Mouse (Mus musculus): ENCODE measurements at regions not wholly inside any gene's neighbourhood (a gene's known extent, or its start where the extent isn't known, plus 50 kb on each side); places are given as distances from the start of the nearest gene placed in this dataset.
"Not testable (repeated sequence)": the region's sequence is repeated elsewhere in the genome, so short reads cannot be mapped to it uniquely, and the experiment has no call there.

DNA sequence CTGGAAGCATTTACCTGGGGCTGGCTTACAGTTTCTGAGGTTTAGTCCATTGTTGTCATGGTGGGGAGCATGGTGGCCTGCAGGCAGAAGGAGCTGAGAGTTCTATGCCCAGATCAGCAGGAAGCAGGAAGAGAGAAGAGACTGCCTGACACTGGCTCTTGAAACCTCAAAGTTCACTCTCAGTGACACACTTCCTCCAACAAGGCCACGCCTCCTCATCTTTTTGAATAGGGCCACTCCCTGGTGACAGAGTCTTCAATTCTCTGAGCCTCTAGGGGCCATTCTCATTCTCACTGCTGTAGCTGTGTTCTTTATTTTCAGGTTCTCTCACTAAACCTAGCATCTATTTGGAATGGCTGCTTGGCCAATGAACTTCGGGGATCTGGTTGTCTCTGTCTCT is 113.2 kb upstream of the Supt20 start:
- Histone ChIP-seq H3K36me3 (no peaks in the 10 kb centered on the region), H3K27ac (ENCODE audit: poor library complexity, severe bottlenecking) (no peak overlapping the region), H3K4me2 (no peak overlapping the region), H3K4me1 (replicated peaks) (no peaks in the 10 kb centered on the region), H3K27me3 (replicated peaks) (no peaks in the 10 kb centered on the region), H3K4me3 (no peak overlapping the region), H3K9ac (no peak overlapping the region), H3K9me3 (replicated peaks) (peaks cover 3% of the 10 kb centered on the region)
- no peak for ATAC-seq (ENCODE audit: insufficient number of reproducible peaks, low FRiP score)
- WGBS: 91% methylated on average over 2 of the region's 2 CpGs

DNA sequence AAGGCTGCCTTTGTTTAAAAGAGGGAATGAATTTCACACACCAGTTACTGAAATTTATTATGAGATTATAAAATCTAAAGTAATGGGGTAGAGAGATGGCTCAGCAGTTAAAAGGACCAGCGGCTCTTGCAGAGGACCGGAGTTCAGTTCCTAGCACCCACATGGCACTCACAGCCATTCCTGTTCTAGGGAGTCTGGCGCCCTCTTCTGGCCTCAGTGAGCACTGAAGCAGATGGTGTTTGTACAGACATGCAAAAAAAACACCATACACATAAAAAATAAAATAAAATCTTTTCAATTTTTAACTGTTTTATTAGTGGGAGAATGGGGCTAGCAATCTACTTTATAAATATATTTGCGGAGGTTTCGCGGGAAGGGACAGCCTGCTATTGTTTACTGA is 112.3 kb upstream of the Supt20 start:
- no peak overlapping the region for H3K4me3 ChIP-seq
- no peaks in the 10 kb centered on the region for H3K27me3 ChIP-seq (replicated peaks)
- 86% methylated on average over 6 of the region's 6 CpGs for WGBS
- peaks cover 3% of the 10 kb centered on the region for H3K9me3 ChIP-seq (replicated peaks)
- H3K27ac ChIP-seq (ENCODE audit: poor library complexity, severe bottlenecking): no peak overlapping the region
- no peaks in the 10 kb centered on the region for H3K36me3 ChIP-seq
- no peak overlapping the region for H3K4me2 ChIP-seq
- no peak for ATAC-seq (ENCODE audit: insufficient number of reproducible peaks, low FRiP score)
- no peak overlapping the region for H3K9ac ChIP-seq
- H3K4me1 ChIP-seq (replicated peaks): no peaks in the 10 kb centered on the region

DNA sequence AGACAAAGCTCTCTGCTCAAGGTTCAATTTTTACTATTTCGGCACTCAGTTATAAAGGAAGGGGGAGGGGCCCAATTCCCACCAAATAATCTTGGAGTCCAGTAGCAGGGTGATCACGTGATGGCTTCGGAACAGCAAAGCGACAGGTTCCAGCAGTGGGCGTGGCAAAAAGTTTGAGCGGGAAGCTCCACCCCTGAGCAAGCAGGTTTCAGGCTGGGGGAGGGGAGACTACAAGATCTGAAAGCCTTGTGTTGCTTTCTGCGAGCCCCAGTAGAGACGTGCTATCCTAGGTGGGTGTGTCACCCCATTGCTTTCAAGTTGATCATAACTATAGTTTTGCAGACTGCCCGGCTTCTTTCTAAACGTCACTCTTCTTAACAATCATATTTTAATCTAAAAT is 106.8 kb upstream of the Supt20 start:
- not testable (repeated sequence) for H3K4me2 ChIP-seq; H3K4me1 ChIP-seq (replicated peaks); H3K27ac ChIP-seq (ENCODE audit: poor library complexity, severe bottlenecking); H3K9ac ChIP-seq; H3K9me3 ChIP-seq (replicated peaks); H3K36me3 ChIP-seq; H3K4me3 ChIP-seq; H3K27me3 ChIP-seq (replicated peaks); ATAC-seq (ENCODE audit: insufficient number of reproducible peaks, low FRiP score)
- 82% methylated on average over 10 of the region's 10 CpGs for WGBS

DNA sequence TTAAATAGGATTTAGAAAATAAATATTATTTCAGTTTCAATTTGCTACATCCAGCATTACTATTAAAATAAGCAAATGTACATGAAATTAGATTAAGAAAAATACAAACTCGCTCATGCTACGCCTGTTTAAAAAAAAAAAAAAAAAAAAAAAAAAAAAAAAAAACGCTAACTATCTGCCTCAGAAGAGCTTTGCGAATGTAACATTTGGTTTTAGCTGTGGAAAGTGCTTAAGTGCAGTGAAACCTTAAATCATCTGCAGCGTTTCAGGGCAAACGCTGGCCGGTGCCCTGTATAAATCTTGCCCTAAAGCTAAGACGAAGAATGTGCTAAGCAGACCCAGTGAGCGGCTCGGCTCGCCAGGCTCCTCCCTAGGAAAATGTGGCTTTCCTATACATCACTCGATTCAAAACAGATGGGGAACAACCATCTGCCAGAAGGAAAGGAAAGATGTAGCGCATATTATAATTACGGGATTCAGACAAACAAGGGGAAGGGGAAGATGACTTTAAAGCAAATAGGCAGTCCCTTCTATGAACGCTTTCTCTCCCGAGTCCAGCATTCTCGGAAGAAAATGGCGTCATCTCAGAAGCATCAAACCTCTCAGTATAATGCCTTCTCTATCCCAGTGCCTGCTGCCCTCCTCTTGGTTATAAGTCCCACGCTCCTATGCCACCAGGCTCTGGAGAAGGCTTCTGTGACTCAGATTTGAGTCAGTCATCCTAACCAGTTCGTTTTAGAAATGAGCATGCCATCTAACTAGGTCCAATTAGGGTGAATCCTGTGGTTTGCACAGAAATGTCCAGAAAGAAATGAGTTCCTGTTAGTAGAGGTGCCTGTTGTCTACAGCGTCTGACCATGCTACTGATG is 105.2 kb upstream of the Supt20 start:
- no peak for ATAC-seq (ENCODE audit: insufficient number of reproducible peaks, low FRiP score)
- 0 out of 2 replicates have a peak, but pooled peaks cover 2% of the 10 kb centered on the region for H3K9me3 ChIP-seq (replicated peaks)
- H3K27ac ChIP-seq (ENCODE audit: poor library complexity, severe bottlenecking): no peak overlapping the region
- 80% methylated on average over 21 of the region's 21 CpGs for WGBS
- no peak overlapping the region for H3K4me2 ChIP-seq
- H3K4me1 ChIP-seq (replicated peaks): 0 out of 2 replicates have a peak, but pooled peaks cover 1% of the 10 kb centered on the region
- no peak overlapping the region for H3K4me3 ChIP-seq
- no peaks in the 10 kb centered on the region for H3K27me3 ChIP-seq (replicated peaks)
- no peaks in the 10 kb centered on the region for H3K36me3 ChIP-seq
- no peak overlapping the region for H3K9ac ChIP-seq

DNA sequence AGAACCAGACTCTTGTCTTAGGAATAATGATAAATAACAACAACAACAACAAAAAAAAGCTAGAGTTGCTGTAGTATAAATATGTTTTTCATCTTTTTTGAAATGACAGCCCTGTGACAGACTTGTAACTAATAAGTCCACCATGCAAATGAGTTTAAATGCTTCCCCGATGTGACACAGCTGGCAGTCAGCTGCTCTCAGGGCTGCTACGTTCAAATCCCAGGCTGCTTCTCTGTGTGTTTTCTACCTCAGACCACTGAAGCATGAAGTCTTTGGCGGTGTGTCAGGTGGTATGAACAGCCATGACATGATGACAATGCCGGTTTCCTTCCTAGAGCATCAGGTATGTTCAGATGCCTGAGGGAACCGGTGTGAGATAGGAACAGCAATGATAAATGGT is 104.4 kb upstream of the Supt20 start:
- 0 out of 2 replicates have a peak, but pooled peaks cover 2% of the 10 kb centered on the region for H3K9me3 ChIP-seq (replicated peaks)
- H3K4me1 ChIP-seq (replicated peaks): peaks cover 8% of the 10 kb centered on the region; the same call in 1 of the 2 replicates
- no peak for ATAC-seq (ENCODE audit: insufficient number of reproducible peaks, low FRiP score)
- H3K36me3 ChIP-seq: no peaks in the 10 kb centered on the region
- no peak overlapping the region for H3K4me2 ChIP-seq
- no peak overlapping the region for H3K27ac ChIP-seq (ENCODE audit: poor library complexity, severe bottlenecking)
- H3K4me3 ChIP-seq: no peak overlapping the region
- no peak overlapping the region for H3K9ac ChIP-seq
- 80% methylated on average over 5 of the region's 5 CpGs for WGBS
- no peaks in the 10 kb centered on the region for H3K27me3 ChIP-seq (replicated peaks)

DNA sequence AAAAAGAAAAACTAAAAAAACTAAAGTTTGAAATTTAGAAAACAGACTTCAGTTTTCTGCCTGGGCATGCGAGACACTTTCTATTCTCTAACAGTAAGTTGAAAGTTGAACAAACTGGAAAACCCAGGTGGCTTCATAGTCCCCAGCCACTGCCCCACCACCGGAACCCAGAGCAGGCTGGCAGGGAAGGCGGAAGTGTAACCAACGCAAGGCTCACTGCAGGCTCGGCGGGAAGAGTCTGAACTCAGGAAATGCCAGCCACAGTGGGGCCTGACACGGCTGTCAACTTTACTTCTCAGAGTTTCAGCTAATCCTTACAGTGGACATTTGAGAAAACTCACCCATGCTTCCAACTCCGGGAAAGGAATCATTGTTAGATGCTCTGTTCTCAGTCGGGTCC is 102.6 kb upstream of the Supt20 start:
- Histone ChIP-seq H3K4me1 (replicated peaks) (peaks cover 8% of the 10 kb centered on the region; the same call in 1 of the 2 replicates), H3K27ac (ENCODE audit: poor library complexity, severe bottlenecking) (no peak overlapping the region), H3K27me3 (replicated peaks) (no peaks in the 10 kb centered on the region), H3K4me2 (no peak overlapping the region), H3K9ac (no peak overlapping the region), H3K4me3 (no peak overlapping the region), H3K36me3 (no peaks in the 10 kb centered on the region), H3K9me3 (replicated peaks) (peaks cover 7% of the 10 kb centered on the region; the same call in 1 of the 2 replicates)
- no peak for ATAC-seq (ENCODE audit: insufficient number of reproducible peaks, low FRiP score)
- 72% methylated on average over 9 of the region's 9 CpGs for WGBS

DNA sequence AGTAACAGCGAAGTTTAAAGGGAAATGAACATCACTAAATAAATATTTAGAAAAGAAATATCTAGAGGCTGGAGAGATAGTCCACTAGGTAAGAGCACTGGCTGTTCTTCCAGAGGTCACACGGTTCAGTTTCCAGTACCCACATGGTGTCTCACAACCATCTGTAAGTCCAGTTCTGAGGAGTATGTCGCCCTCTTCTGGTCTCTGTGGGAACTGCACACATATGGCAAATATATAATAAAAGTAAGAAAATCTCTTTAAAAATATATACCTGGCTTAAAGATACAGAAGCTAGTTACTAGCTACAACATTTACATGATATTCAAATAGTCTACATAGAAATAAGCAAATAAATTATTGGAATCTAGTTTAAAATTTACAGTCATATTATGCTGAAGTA is 101.4 kb upstream of the Supt20 start:
- Histone ChIP-seq H3K9ac (no peak overlapping the region), H3K4me2 (no peak overlapping the region), H3K4me3 (no peak overlapping the region), H3K27ac (ENCODE audit: poor library complexity, severe bottlenecking) (no peak overlapping the region), H3K36me3 (no peaks in the 10 kb centered on the region), H3K9me3 (replicated peaks) (peaks cover 11% of the 10 kb centered on the region; the same call in 1 of the 2 replicates), H3K4me1 (replicated peaks) (peaks cover 8% of the 10 kb centered on the region; the same call in 1 of the 2 replicates), H3K27me3 (replicated peaks) (no peaks in the 10 kb centered on the region)
- no peak for ATAC-seq (ENCODE audit: insufficient number of reproducible peaks, low FRiP score)
- WGBS: 60% methylated on average over 3 of the region's 3 CpGs

DNA sequence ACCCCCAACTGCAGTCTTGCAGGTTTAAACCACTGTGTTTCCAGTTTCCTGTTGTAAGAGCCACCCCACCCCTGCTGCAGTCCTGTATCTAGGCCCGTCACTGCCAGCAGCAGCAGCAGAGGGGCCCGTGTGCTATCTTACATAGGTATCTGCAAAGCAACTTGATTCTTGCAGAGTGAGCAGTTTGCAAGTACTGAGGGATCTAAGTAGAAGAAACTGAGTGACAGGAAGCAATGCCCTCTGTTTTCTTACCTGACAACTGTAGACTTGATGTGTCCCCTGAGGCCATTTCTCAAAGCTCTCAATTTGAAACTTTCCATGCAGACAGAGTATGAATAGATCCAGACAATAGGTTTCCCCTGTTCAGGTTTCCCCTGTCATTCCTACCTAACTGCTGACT is 100.5 kb upstream of the Supt20 start:
- Histone ChIP-seq H3K9ac (no peak overlapping the region), H3K4me2 (no peak overlapping the region), H3K9me3 (replicated peaks) (peaks cover 11% of the 10 kb centered on the region; the same call in 1 of the 2 replicates), H3K27me3 (replicated peaks) (no peaks in the 10 kb centered on the region), H3K36me3 (no peaks in the 10 kb centered on the region), H3K27ac (ENCODE audit: poor library complexity, severe bottlenecking) (no peak overlapping the region), H3K4me1 (replicated peaks) (peaks cover 8% of the 10 kb centered on the region; the same call in 1 of the 2 replicates), H3K4me3 (no peak overlapping the region)
- no peak for ATAC-seq (ENCODE audit: insufficient number of reproducible peaks, low FRiP score)
- 41% methylated on average over 2 of the region's 2 CpGs for WGBS

DNA sequence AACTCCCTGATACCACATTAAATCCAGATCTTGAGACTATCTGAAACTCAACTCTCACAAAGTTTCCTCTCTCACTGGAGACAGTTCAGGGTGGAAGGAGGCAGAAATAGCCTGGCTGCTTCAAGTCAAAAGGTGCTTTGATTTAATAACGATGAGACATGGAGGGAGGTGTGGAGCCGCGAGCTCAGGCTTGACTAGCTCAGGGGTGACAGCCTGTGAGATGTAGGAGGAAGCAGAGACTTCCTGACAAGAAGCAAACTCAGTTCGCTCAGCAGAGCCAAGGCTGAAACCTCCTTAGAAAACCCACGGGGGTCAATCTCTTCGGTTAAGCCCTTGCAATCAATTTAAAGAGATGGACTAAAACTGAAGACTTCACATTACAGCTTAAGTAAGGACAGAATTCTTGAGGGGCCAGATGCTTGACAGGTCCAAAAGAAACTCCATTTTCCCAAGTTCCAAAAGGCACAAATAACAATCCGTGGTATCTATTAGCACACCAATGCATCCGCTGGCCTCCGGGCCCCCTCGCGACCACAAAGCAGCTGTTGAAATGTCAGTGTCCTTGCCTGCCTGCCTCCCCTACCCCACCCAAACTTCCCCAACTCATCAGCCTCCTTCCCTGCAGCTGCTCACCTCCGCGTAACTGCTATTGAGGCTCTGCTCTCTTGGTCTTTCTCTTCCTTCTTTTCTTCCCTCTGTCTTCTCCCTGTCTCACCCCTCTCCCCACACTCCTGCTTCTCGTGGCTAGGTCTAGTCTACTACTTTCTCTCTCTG is 99.8 kb upstream of the Supt20 start:
- Histone ChIP-seq H3K4me1 (replicated peaks) (peaks cover 8% of the 10 kb centered on the region; the same call in 1 of the 2 replicates), H3K9ac (no peak overlapping the region), H3K27ac (ENCODE audit: poor library complexity, severe bottlenecking) (no peak overlapping the region), H3K36me3 (no peaks in the 10 kb centered on the region), H3K9me3 (replicated peaks) (peaks cover 11% of the 10 kb centered on the region; the same call in 1 of the 2 replicates), H3K4me2 (no peak overlapping the region), H3K27me3 (replicated peaks) (no peaks in the 10 kb centered on the region), H3K4me3 (no peak overlapping the region)
- ATAC-seq (ENCODE audit: insufficient number of reproducible peaks, low FRiP score): no peak
- 62% methylated on average over 14 of the region's 14 CpGs for WGBS

DNA sequence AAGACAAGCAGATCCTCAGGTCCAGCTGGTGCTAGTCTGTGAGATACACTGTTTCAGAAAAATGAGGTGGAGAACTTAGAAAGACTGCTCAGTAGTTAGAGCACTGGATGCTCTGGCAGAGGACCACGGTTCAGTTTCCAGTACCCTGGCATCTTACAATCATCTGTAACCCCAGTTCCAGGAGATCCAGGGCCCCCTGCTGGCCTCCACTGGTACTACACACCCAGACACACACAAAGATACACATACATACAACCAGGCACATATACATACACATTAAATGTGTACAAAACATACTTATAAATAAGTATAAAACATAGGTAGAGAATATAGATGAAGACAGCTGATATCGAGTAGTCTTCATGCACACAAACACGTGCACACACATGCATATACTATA is 97.4 kb upstream of the Supt20 start:
- WGBS: 83% methylated on average over 3 of the region's 3 CpGs
- no peaks in the 10 kb centered on the region for H3K27me3 ChIP-seq (replicated peaks)
- H3K4me3 ChIP-seq: no peak overlapping the region
- no peak overlapping the region for H3K4me2 ChIP-seq
- no peak for ATAC-seq (ENCODE audit: insufficient number of reproducible peaks, low FRiP score)
- H3K9me3 ChIP-seq (replicated peaks): peaks cover 11% of the 10 kb centered on the region; the same call in 1 of the 2 replicates
- peaks cover 8% of the 10 kb centered on the region; the same call in 1 of the 2 replicates for H3K4me1 ChIP-seq (replicated peaks)
- H3K27ac ChIP-seq (ENCODE audit: poor library complexity, severe bottlenecking): no peak overlapping the region
- H3K9ac ChIP-seq: no peak overlapping the region
- no peaks in the 10 kb centered on the region for H3K36me3 ChIP-seq

Data from heart, embryonic 12.5 days (tissue).